Mouse (Mus musculus): Measurements from ENCODE around the gene Doc2g. TPM values are rescaled to one million over a fixed set of nuclear protein-coding genes. Genes with fewer than 3 reads are reported as not detected.
"Not testable (repeated sequence)": the region's sequence is repeated elsewhere in the genome, so short reads cannot be mapped to it uniquely, and the experiment has no call there.

Doc2g gene
- polyA plus RNA-seq, 1 experiment from 2014 or later = 85.2 TPM

GRCm38 (mm10) chr19:3961805-3962204, 41.3 kb upstream of the Doc2g start:
- not testable (repeated sequence) for H3K36me3 ChIP-seq (ENCODE audit: control insufficient read depth, insufficient read depth, low read length); H3K9me3 ChIP-seq (ENCODE audit: control insufficient read depth, low read length); H3K27ac ChIP-seq (replicated peaks in 1 of 2; ENCODE audit: control insufficient read depth in 1 of 2, insufficient read depth in 1 of 2, low read depth in 2 of 2, low read length in 2 of 2); H3K27me3 ChIP-seq (ENCODE audit: control insufficient read depth, insufficient read depth, low read length); H3K4me1 ChIP-seq (ENCODE audit: control insufficient read depth in 2 of 2, insufficient read depth in 2 of 2, low read length in 2 of 2); H3K4me3 ChIP-seq (ENCODE audit: control insufficient read depth in 1 of 2, insufficient read depth in 1 of 2, low read depth in 1 of 2, low read length in 2 of 2); H3K9ac ChIP-seq (ENCODE audit: low read length); ATAC-seq (ENCODE audit: insufficient number of reproducible peaks, insufficient read depth, low FRiP score, low read depth); H3K4me2 ChIP-seq (ENCODE audit: low read length)
- 67% methylated on average over 6 of the region's 6 CpGs for WGBS

GRCm38 (mm10) chr19:3962469-3962868, 40.6 kb upstream of the Doc2g start:
- no peak overlapping the region for H3K4me3 ChIP-seq (ENCODE audit: control insufficient read depth in 1 of 2, insufficient read depth in 1 of 2, low read depth in 1 of 2, low read length in 2 of 2)
- no peaks in the 10 kb centered on the region for H3K27me3 ChIP-seq (ENCODE audit: control insufficient read depth, insufficient read depth, low read length)
- H3K9ac ChIP-seq (ENCODE audit: low read length) = no peak overlapping the region
- no peak for ATAC-seq (ENCODE audit: insufficient number of reproducible peaks, insufficient read depth, low FRiP score, low read depth)
- no peak overlapping the region for H3K4me2 ChIP-seq (ENCODE audit: low read length)
- WGBS = 18% methylated on average over 2 of the region's 2 CpGs
- H3K27ac ChIP-seq (replicated peaks in 1 of 2; ENCODE audit: control insufficient read depth in 1 of 2, insufficient read depth in 1 of 2, low read depth in 2 of 2, low read length in 2 of 2) = no peak overlapping the region
- H3K9me3 ChIP-seq (ENCODE audit: control insufficient read depth, low read length) = no peaks in the 10 kb centered on the region
- H3K4me1 ChIP-seq (ENCODE audit: control insufficient read depth in 2 of 2, insufficient read depth in 2 of 2, low read length in 2 of 2) = peaks cover 0 to 5% of the 10 kb centered on the region in 2 experiments; a peak in 2 of 4 replicates
- no peaks in the 10 kb centered on the region for H3K36me3 ChIP-seq (ENCODE audit: control insufficient read depth, insufficient read depth, low read length)

DNA sequence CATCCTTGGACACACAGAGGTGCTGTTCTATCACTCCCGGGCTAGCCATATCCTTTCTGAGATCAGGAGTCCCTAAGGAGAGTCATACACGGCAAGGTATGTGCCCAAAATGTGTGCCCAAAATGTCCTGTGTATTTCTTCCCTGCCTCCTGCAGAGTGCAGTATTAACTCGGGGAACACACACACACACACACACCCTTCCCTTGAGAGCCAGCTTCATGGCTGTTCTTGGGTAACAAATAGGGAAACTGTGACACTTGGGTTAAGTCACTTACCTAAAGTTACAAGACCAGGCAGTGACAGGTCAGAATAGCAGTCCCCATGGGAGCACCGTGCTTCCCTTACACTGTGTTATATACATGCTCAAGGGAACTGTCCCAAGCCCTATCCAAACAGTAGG, 39.1 kb upstream of the Doc2g start:
- Histone ChIP-seq H3K27ac (replicated peaks in 1 of 2; ENCODE audit: control insufficient read depth in 1 of 2, insufficient read depth in 1 of 2, low read depth in 2 of 2, low read length in 2 of 2) (no peak overlapping the region), H3K9ac (ENCODE audit: low read length) (no peak overlapping the region), H3K4me2 (ENCODE audit: low read length) (no peak overlapping the region), H3K9me3 (ENCODE audit: control insufficient read depth, low read length) (no peaks in the 10 kb centered on the region), H3K4me1 (ENCODE audit: control insufficient read depth in 2 of 2, insufficient read depth in 2 of 2, low read length in 2 of 2) (peaks cover 2 to 5% of the 10 kb centered on the region in 2 experiments; a peak in 3 of 4 replicates), H3K36me3 (ENCODE audit: control insufficient read depth, insufficient read depth, low read length) (no peaks in the 10 kb centered on the region), H3K27me3 (ENCODE audit: control insufficient read depth, insufficient read depth, low read length) (no peaks in the 10 kb centered on the region), H3K4me3 (ENCODE audit: control insufficient read depth in 1 of 2, insufficient read depth in 1 of 2, low read depth in 1 of 2, low read length in 2 of 2) (no peak overlapping the region)
- WGBS = 72% methylated on average over 4 of the region's 4 CpGs
- ATAC-seq (ENCODE audit: insufficient number of reproducible peaks, insufficient read depth, low FRiP score, low read depth) = no peak

- Histone ChIP-seq H3K4me1 (ENCODE audit: control insufficient read depth in 2 of 2, insufficient read depth in 2 of 2, low read length in 2 of 2) (peaks cover 3 to 5% of the 10 kb centered on the region in 2 experiments; a peak in 3 of 4 replicates), H3K4me3 (ENCODE audit: control insufficient read depth in 1 of 2, insufficient read depth in 1 of 2, low read depth in 1 of 2, low read length in 2 of 2) (no peak overlapping the region), H3K36me3 (ENCODE audit: control insufficient read depth, insufficient read depth, low read length) (no peaks in the 10 kb centered on the region), H3K9ac (ENCODE audit: low read length) (no peak overlapping the region), H3K27ac (replicated peaks in 1 of 2; ENCODE audit: control insufficient read depth in 1 of 2, insufficient read depth in 1 of 2, low read depth in 2 of 2, low read length in 2 of 2) (no peak overlapping the region), H3K4me2 (ENCODE audit: low read length) (no peak overlapping the region), H3K9me3 (ENCODE audit: control insufficient read depth, low read length) (no peaks in the 10 kb centered on the region), H3K27me3 (ENCODE audit: control insufficient read depth, insufficient read depth, low read length) (no peaks in the 10 kb centered on the region)
- 64% methylated on average over 11 of the region's 11 CpGs for WGBS
- ATAC-seq (ENCODE audit: insufficient number of reproducible peaks, insufficient read depth, low FRiP score, low read depth) = no peak
Measured at GRCm38 (mm10) chr19:3966330-3967075, 36.6 kb upstream of the Doc2g start.

DNA sequence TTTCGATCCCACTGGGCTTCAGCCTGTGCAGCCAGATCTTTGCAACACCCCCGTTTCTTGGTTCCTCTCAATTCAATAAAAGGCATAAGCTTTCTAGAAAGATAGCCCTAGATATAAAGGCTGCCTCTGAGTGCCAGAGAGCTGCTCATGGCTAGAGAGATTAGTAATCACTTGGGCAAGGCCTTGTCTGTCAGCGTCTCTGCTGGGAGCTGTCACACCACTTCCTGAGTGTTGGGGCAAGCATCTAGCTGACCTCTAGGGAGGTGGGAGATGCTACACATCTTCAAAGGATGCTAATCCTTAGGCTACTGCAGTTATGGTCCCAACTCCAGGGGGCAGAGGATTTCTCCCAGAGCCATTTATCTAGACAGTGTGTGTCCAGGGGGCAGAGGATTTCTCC, 35.9 kb upstream of the Doc2g start:
- ATAC-seq (ENCODE audit: insufficient number of reproducible peaks, insufficient read depth, low FRiP score, low read depth) = no peak
- no peak overlapping the region for H3K4me2 ChIP-seq (ENCODE audit: low read length)
- no peak overlapping the region for H3K4me3 ChIP-seq (ENCODE audit: control insufficient read depth in 1 of 2, insufficient read depth in 1 of 2, low read depth in 1 of 2, low read length in 2 of 2)
- no peaks in the 10 kb centered on the region for H3K9me3 ChIP-seq (ENCODE audit: control insufficient read depth, low read length)
- no peak overlapping the region for H3K27ac ChIP-seq (replicated peaks in 1 of 2; ENCODE audit: control insufficient read depth in 1 of 2, insufficient read depth in 1 of 2, low read depth in 2 of 2, low read length in 2 of 2)
- peaks cover 3 to 5% of the 10 kb centered on the region in 2 experiments; a peak in 3 of 4 replicates for H3K4me1 ChIP-seq (ENCODE audit: control insufficient read depth in 2 of 2, insufficient read depth in 2 of 2, low read length in 2 of 2)
- no peak overlapping the region for H3K9ac ChIP-seq (ENCODE audit: low read length)
- 28% methylated on average over 3 of the region's 3 CpGs for WGBS
- no peaks in the 10 kb centered on the region for H3K27me3 ChIP-seq (ENCODE audit: control insufficient read depth, insufficient read depth, low read length)
- no peaks in the 10 kb centered on the region for H3K36me3 ChIP-seq (ENCODE audit: control insufficient read depth, insufficient read depth, low read length)

DNA sequence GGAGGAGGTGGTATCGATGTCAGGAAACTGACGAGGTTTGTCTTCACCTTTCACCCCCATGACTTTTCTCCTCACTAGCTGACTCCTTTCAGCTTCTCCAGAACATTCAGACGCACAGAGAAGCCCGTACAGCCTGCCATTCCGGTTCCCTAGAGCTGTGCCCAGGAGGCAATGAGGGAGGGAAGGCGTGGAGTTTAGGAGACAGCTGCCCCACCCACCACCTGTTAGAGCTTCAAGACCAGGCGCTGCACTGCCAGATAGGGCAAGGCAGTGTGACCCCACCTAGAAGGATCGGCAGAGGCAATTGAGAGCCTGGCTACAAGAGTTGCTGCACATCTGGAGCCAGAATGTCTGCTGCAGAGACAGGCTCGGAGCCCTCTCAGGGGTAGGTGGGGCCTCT, 30.9 kb upstream of the Doc2g start, which contains the start of gene Aldh3b2:
Gene Aldh3b2, plus strand, starts transcription at position 100 of the 400 bp plus-strand sequence.
- ATAC-seq (ENCODE audit: insufficient number of reproducible peaks, insufficient read depth, low FRiP score, low read depth) = no peak
- no peaks in the 10 kb centered on the region for H3K9me3 ChIP-seq (ENCODE audit: control insufficient read depth, low read length)
- 52% methylated on average over 9 of the region's 9 CpGs for WGBS

GRCm38 (mm10) chr19:3974608-3975007, 28.5 kb upstream of the Doc2g start:
- not testable (repeated sequence) for H3K4me1 ChIP-seq (ENCODE audit: control insufficient read depth in 2 of 2, insufficient read depth in 2 of 2, low read length in 2 of 2); H3K36me3 ChIP-seq (ENCODE audit: control insufficient read depth, insufficient read depth, low read length); H3K4me3 ChIP-seq (ENCODE audit: control insufficient read depth in 1 of 2, insufficient read depth in 1 of 2, low read depth in 1 of 2, low read length in 2 of 2); H3K27me3 ChIP-seq (ENCODE audit: control insufficient read depth, insufficient read depth, low read length); H3K4me2 ChIP-seq (ENCODE audit: low read length); H3K27ac ChIP-seq (replicated peaks in 1 of 2; ENCODE audit: control insufficient read depth in 1 of 2, insufficient read depth in 1 of 2, low read depth in 2 of 2, low read length in 2 of 2); H3K9me3 ChIP-seq (ENCODE audit: control insufficient read depth, low read length); H3K9ac ChIP-seq (ENCODE audit: low read length); ATAC-seq (ENCODE audit: insufficient number of reproducible peaks, insufficient read depth, low FRiP score, low read depth)
- WGBS = 69% methylated on average over 6 of the region's 6 CpGs

More for the DNA sequence above, 30.9 kb upstream of the Doc2g start, which contains the start of gene Aldh3b2:
- no peaks in the 10 kb centered on the region for H3K36me3 ChIP-seq (ENCODE audit: control insufficient read depth, insufficient read depth, low read length)
- H3K27ac ChIP-seq (replicated peaks in 1 of 2; ENCODE audit: control insufficient read depth in 1 of 2, insufficient read depth in 1 of 2, low read depth in 2 of 2, low read length in 2 of 2) = no peak within 1 kb of the TSS
- H3K4me1 ChIP-seq (ENCODE audit: control insufficient read depth in 2 of 2, insufficient read depth in 2 of 2, low read length in 2 of 2) = peaks cover 2 to 3% of the 10 kb centered on the region in 2 experiments; a peak in 3 of 4 replicates
- no peak within 1 kb of the TSS for H3K9ac ChIP-seq (ENCODE audit: low read length)
- no peak within 1 kb of the TSS for H3K4me2 ChIP-seq (ENCODE audit: low read length)
- H3K27me3 ChIP-seq (ENCODE audit: control insufficient read depth, insufficient read depth, low read length) = no peaks in the 10 kb centered on the region
- no peak within 1 kb of the TSS for H3K4me3 ChIP-seq (ENCODE audit: control insufficient read depth in 1 of 2, insufficient read depth in 1 of 2, low read depth in 1 of 2, low read length in 2 of 2)

GRCm38 (mm10) chr19:3975866-3976265, 27.2 kb upstream of the Doc2g start:
- H3K4me2 ChIP-seq (ENCODE audit: low read length) = no peak overlapping the region
- no peaks in the 10 kb centered on the region for H3K9me3 ChIP-seq (ENCODE audit: control insufficient read depth, low read length)
- H3K4me3 ChIP-seq (ENCODE audit: control insufficient read depth in 1 of 2, insufficient read depth in 1 of 2, low read depth in 1 of 2, low read length in 2 of 2) = no peak overlapping the region
- no peak overlapping the region for H3K9ac ChIP-seq (ENCODE audit: low read length)
- no peak overlapping the region for H3K27ac ChIP-seq (replicated peaks in 1 of 2; ENCODE audit: control insufficient read depth in 1 of 2, insufficient read depth in 1 of 2, low read depth in 2 of 2, low read length in 2 of 2)
- H3K36me3 ChIP-seq (ENCODE audit: control insufficient read depth, insufficient read depth, low read length) = no peaks in the 10 kb centered on the region
- no peak for ATAC-seq (ENCODE audit: insufficient number of reproducible peaks, insufficient read depth, low FRiP score, low read depth)
- H3K27me3 ChIP-seq (ENCODE audit: control insufficient read depth, insufficient read depth, low read length) = no peaks in the 10 kb centered on the region
- WGBS = 71% methylated on average over 2 of the region's 2 CpGs
- H3K4me1 ChIP-seq (ENCODE audit: control insufficient read depth in 2 of 2, insufficient read depth in 2 of 2, low read length in 2 of 2) = no peaks in the 10 kb centered on the region
